Mouse (Mus musculus): Measurements from ENCODE around the gene Kcng4.

The Kcng4 gene

GRCm38 (mm10) chr8:119635378-119635777 is at the start of gene Kcng4:
Gene Kcng4 (minus strand): TSS chr8:119635680.
- no peak for DNase-seq

GRCm38 (mm10) chr8:119679184-119679583 is 43.7 kb upstream of the Kcng4 start:
- no peak for DNase-seq

GRCm38 (mm10) chr8:119678138-119678843 is 42.8 kb upstream of the Kcng4 start:
- peak; percentile 66 for DNase-seq

- DNase-seq: peak; percentile 96
Measured at GRCm38 (mm10) chr8:119676389-119676788, 40.9 kb upstream of the Kcng4 start.

- DNase-seq: no peak
Measured at GRCm38 (mm10) chr8:119675457-119675856, 40.0 kb upstream of the Kcng4 start.

- no peak for DNase-seq
Measured at GRCm38 (mm10) chr8:119673976-119674555, 38.6 kb upstream of the Kcng4 start.

GRCm38 (mm10) chr8:119670419-119671091 is 35.1 kb upstream of the Kcng4 start:
- peak; percentile 86 for DNase-seq

GRCm38 (mm10) chr8:119669284-119669683 is 33.8 kb upstream of the Kcng4 start:
- DNase-seq: peak; percentile 82

GRCm38 (mm10) chr8:119668447-119668846 is 33.0 kb upstream of the Kcng4 start:
- DNase-seq: no peak

- peak; percentile 53 for DNase-seq
Measured at GRCm38 (mm10) chr8:119666219-119666951, 30.9 kb upstream of the Kcng4 start, which contains the start of gene Wfdc1. Gene Wfdc1 (plus strand): TSS chr8:119666365.

- no peak for DNase-seq
Measured at GRCm38 (mm10) chr8:119665270-119665669, 29.8 kb upstream of the Kcng4 start.

- DNase-seq: no peak
Measured at GRCm38 (mm10) chr8:119663440-119663839, 28.0 kb upstream of the Kcng4 start.

- peak; percentile 75 for DNase-seq
Measured at GRCm38 (mm10) chr8:119661892-119662291, 26.4 kb upstream of the Kcng4 start.

GRCm38 (mm10) chr8:119661081-119661480 is 25.6 kb upstream of the Kcng4 start:
- peak; percentile 85 for DNase-seq

GRCm38 (mm10) chr8:119656709-119657464 is 21.4 kb upstream of the Kcng4 start:
- peak; percentile 87 for DNase-seq

GRCm38 (mm10) chr8:119651324-119651723 is 15.8 kb upstream of the Kcng4 start:
- no peak for DNase-seq

- no peak for DNase-seq
Measured at GRCm38 (mm10) chr8:119646846-119647245, 11.4 kb upstream of the Kcng4 start.

GRCm38 (mm10) chr8:119646197-119646596 is 10.7 kb upstream of the Kcng4 start:
- DNase-seq: no peak

GRCm38 (mm10) chr8:119644981-119645597 is 9.6 kb upstream of the Kcng4 start:
- no peak for DNase-seq

GRCm38 (mm10) chr8:119644429-119644960 is 9.0 kb upstream of the Kcng4 start:
- no peak for DNase-seq

- no peak for DNase-seq
Measured at GRCm38 (mm10) chr8:119642960-119643359, 7.5 kb upstream of the Kcng4 start.

- no peak for DNase-seq
Measured at GRCm38 (mm10) chr8:119641058-119641457, 5.6 kb upstream of the Kcng4 start.
